11 mouse cellular contexts compared by ENCODE assay signal in genomic region chr6:52259081-52259790, GRCm38 (mm10). TPM values are rescaled to one million over a fixed set of nuclear protein-coding genes. Genes with fewer than 3 reads are reported as not detected.
DNase-seq lines count a peak whose midpoint lies in the region; ATAC-seq and TF ChIP-seq lines count a peak whose summit lies in the region.
"Had no signal": no experiment of that assay in that cellular context is flagged by ENCODE, and none has a peak within 500 bp of the region (broad histone marks: within the 10 kb centered on the region; RNA-seq: fewer than 3 reads in every experiment).

No protein-coding gene starts in this region.

- no peak for TF ChIP-seq POLR2A in lung, adult 2 months (IDR thresholded peaks at IDR 0.05; ENCODE audit: borderline replicate concordance, extremely low read depth, low read depth, low read length)

- no peaks in the 10 kb centered on the region for H3K9me3 ChIP-seq in heart, embryonic 12.5 days (replicated peaks)
- H3K9me3 ChIP-seq in lung, embryonic 16.5 days (ENCODE audit: control insufficient read depth, low read length): no peaks in the 10 kb centered on the region
- no peaks in the 10 kb centered on the region for H3K9me3 ChIP-seq in intestine, embryonic 15.5 days
- no peaks in the 10 kb centered on the region for H3K9me3 ChIP-seq in neural tube, embryonic 14.5 days (ENCODE audit: control insufficient read depth, low read length)
- H3K9me3 ChIP-seq: forebrain, embryonic 12.5 days had no signal

- no peak for ATAC-seq in heart, embryonic 12.5 days (ENCODE audit: insufficient number of reproducible peaks, low FRiP score)
- ATAC-seq in lung, embryonic 16.5 days (ENCODE audit: low read depth): no peak
- peak; percentile 50; the same call in 1 of the 2 replicates for ATAC-seq in intestine, embryonic 15.5 days
- ATAC-seq in neural tube, embryonic 14.5 days (ENCODE audit: low read depth): no peak

- DNase-seq in heart, adult 9 months (ENCODE audit: low spot score in 2 of 2): no peak
- no peak for DNase-seq in lung, adult 2 months
- no peak for DNase-seq in cerebellum, postnatal 25 days
- no peak for DNase-seq in testis, postnatal 14 days (ENCODE audit: low spot score)

- WGBS in heart, embryonic 12.5 days: under 1% methylated on average over 23 of the region's 25 CpGs
- WGBS in lung, embryonic 16.5 days: 2% methylated on average over 24 of the region's 25 CpGs
- 6% methylated on average over 25 of the region's 25 CpGs for WGBS in lung, adult 2 months
- 2% methylated on average over 25 of the region's 25 CpGs for WGBS in intestine, embryonic 15.5 days
- 1% methylated on average over 24 of the region's 25 CpGs for WGBS in neural tube, embryonic 14.5 days

- peaks cover 78% of the 10 kb centered on the region for H3K27me3 ChIP-seq in heart, embryonic 12.5 days (replicated peaks)
- H3K27me3 ChIP-seq in lung, embryonic 16.5 days (ENCODE audit: control insufficient read depth, insufficient read depth, low read depth, low read length): peaks cover 84% of the 10 kb centered on the region
- peaks cover 73% of the 10 kb centered on the region for H3K27me3 ChIP-seq in intestine, embryonic 15.5 days (replicated peaks)
- peaks cover 42% of the 10 kb centered on the region for H3K27me3 ChIP-seq in neural tube, embryonic 14.5 days (ENCODE audit: control insufficient read depth, insufficient read depth, low read length)

- no peak overlapping the region for H3K27ac ChIP-seq in heart, embryonic 12.5 days (ENCODE audit: poor library complexity, severe bottlenecking)
- no peak overlapping the region for H3K27ac ChIP-seq in lung, embryonic 16.5 days (ENCODE audit: low read length)
- no peak overlapping the region for H3K27ac ChIP-seq in intestine, embryonic 15.5 days
- H3K27ac ChIP-seq in neural tube, embryonic 14.5 days (ENCODE audit: low read depth, low read length): no peak overlapping the region
- H3K27ac ChIP-seq: forebrain, embryonic 12.5 days; layer of hippocampus, adult 2 months had no signal

- peaks cover 13% of the 10 kb centered on the region; the same call in 1 of the 2 replicates for H3K4me1 ChIP-seq in heart, embryonic 12.5 days (replicated peaks)
- H3K4me1 ChIP-seq in lung, embryonic 16.5 days (replicated peaks; ENCODE audit: control insufficient read depth, insufficient read depth, low read length): peaks cover 13% of the 10 kb centered on the region; the same call in 1 of the 2 replicates
- peaks cover 3% of the 10 kb centered on the region; the same call in 1 of the 2 replicates for H3K4me1 ChIP-seq in lung, adult 2 months (ENCODE audit: control insufficient read depth, insufficient read depth, low read length)
- peaks cover 13% of the 10 kb centered on the region for H3K4me1 ChIP-seq in intestine, embryonic 15.5 days (replicated peaks)
- 0 out of 2 replicates have a peak, but pooled peaks cover 4% of the 10 kb centered on the region for H3K4me1 ChIP-seq in neural tube, embryonic 14.5 days (ENCODE audit: control insufficient read depth, insufficient read depth, low read length)

- TF ChIP-seq CTCF in lung, adult 2 months (IDR thresholded peaks at IDR 0.05; ENCODE audit: insufficient read depth, low read length): no peak

- no peaks in the 10 kb centered on the region for H3K36me3 ChIP-seq in heart, embryonic 12.5 days
- no peaks in the 10 kb centered on the region for H3K36me3 ChIP-seq in lung, embryonic 16.5 days (ENCODE audit: control insufficient read depth, insufficient read depth, low read length)
- no peaks in the 10 kb centered on the region for H3K36me3 ChIP-seq in intestine, embryonic 15.5 days
- H3K36me3 ChIP-seq in neural tube, embryonic 14.5 days (ENCODE audit: control insufficient read depth, insufficient read depth, low read length): no peaks in the 10 kb centered on the region
- H3K36me3 ChIP-seq: forebrain, embryonic 12.5 days had no signal

- peak overlapping the region; percentile 57; the same call in 1 of the 2 replicates for H3K4me3 ChIP-seq in heart, embryonic 12.5 days
- H3K4me3 ChIP-seq in lung, embryonic 16.5 days (ENCODE audit: low read length): no peak overlapping the region
- no peak overlapping the region for H3K4me3 ChIP-seq in lung, adult 2 months (replicated peaks; ENCODE audit: extremely low read depth, low read depth, low read length)
- peak overlapping the region; percentile 44 for H3K4me3 ChIP-seq in intestine, embryonic 15.5 days (replicated peaks)
- 0 out of 2 replicates have a peak overlapping the region, but pooled peaks have one; percentile 12 for H3K4me3 ChIP-seq in neural tube, embryonic 14.5 days (ENCODE audit: low read depth, low read length)
- H3K4me3 ChIP-seq: layer of hippocampus, adult 2 months had no signal

- no peak overlapping the region for H3K9ac ChIP-seq in heart, embryonic 12.5 days
- H3K9ac ChIP-seq in lung, embryonic 16.5 days (ENCODE audit: low read length): no peak overlapping the region
- H3K9ac ChIP-seq in intestine, embryonic 15.5 days: no peak overlapping the region
- H3K9ac ChIP-seq in neural tube, embryonic 14.5 days (replicated peaks; ENCODE audit: low read depth, low read length): no peak overlapping the region
- H3K9ac ChIP-seq: forebrain, embryonic 12.5 days had no signal

- H3K4me2 ChIP-seq in heart, embryonic 12.5 days: peak overlapping the region; percentile 85
- peak overlapping the region; percentile 80; the same call in 1 of the 2 replicates for H3K4me2 ChIP-seq in lung, embryonic 16.5 days (ENCODE audit: low read depth, low read length)
- H3K4me2 ChIP-seq in intestine, embryonic 15.5 days (replicated peaks): peak overlapping the region; percentile 79
- no peak overlapping the region for H3K4me2 ChIP-seq in neural tube, embryonic 14.5 days (ENCODE audit: low read depth, low read length)

RNA-seq across cellular contexts. Expression of gene Hoxa13, which starts 1.4 kb away (rescaled TPM):
- polyA plus RNA-seq in heart, embryonic 12.5 days (2016; fragmentation: Nextera tagmentation; extraction: Ambion mirVana): 0.10 TPM in 1 of 2 replicates, not detected in the other
- not detected in 2 replicates for polyA plus RNA-seq in lung, embryonic 16.5 days (2015; fragmentation: Nextera tagmentation; extraction: Ambion mirVana)
- 0.22 TPM in 1 of 2 replicates, not detected in the other for polyA plus RNA-seq in lung, adult 2 months (2012; rRNA removed)
- 0.59 and 0.61 TPM in 2 replicates for polyA plus RNA-seq in intestine, embryonic 15.5 days (2015; fragmentation: Nextera tagmentation; extraction: Ambion mirVana)
- not detected in 2 replicates for polyA plus RNA-seq in neural tube, embryonic 14.5 days (2014; fragmentation: Nextera tagmentation; extraction: Ambion mirVana)
- polyA plus RNA-seq: forebrain, embryonic 12.5 days; heart, embryonic 14.5 days had no signal

RNA-seq across cellular contexts. Expression of gene Hoxa11, which starts 13.6 kb away (rescaled TPM):
- 0.09 TPM in 1 of 2 replicates, not detected in the other for polyA plus RNA-seq in heart, embryonic 12.5 days (2016; fragmentation: Nextera tagmentation; extraction: Ambion mirVana)
- not detected in 2 replicates for polyA plus RNA-seq in lung, embryonic 16.5 days (2015; fragmentation: Nextera tagmentation; extraction: Ambion mirVana)
- not detected in 2 replicates for polyA plus RNA-seq in lung, adult 2 months (2012; rRNA removed)
- 2.0 and 3.3 TPM in 2 replicates for polyA plus RNA-seq in intestine, embryonic 15.5 days (2015; fragmentation: Nextera tagmentation; extraction: Ambion mirVana)
- polyA plus RNA-seq in neural tube, embryonic 14.5 days (2014; fragmentation: Nextera tagmentation; extraction: Ambion mirVana): 0.09 TPM in 1 of 2 replicates, not detected in the other
- polyA plus RNA-seq: forebrain, embryonic 12.5 days; heart, embryonic 14.5 days had no signal

RNA-seq across cellular contexts. Expression of gene Hoxa10, which starts 18.6 kb away (rescaled TPM):
- 0.31 and 0.60 TPM in 2 replicates for polyA plus RNA-seq in heart, embryonic 12.5 days (2016; fragmentation: Nextera tagmentation; extraction: Ambion mirVana)
- 0.21 TPM in 1 of 2 replicates, not detected in the other for polyA plus RNA-seq in lung, embryonic 16.5 days (2015; fragmentation: Nextera tagmentation; extraction: Ambion mirVana)
- polyA plus RNA-seq in lung, adult 2 months (2012; rRNA removed): 0.23 TPM in 1 of 2 replicates, not detected in the other
- polyA plus RNA-seq in intestine, embryonic 15.5 days (2015; fragmentation: Nextera tagmentation; extraction: Ambion mirVana): 11.4 and 20.2 TPM in 2 replicates
- 50.5 and 79.4 TPM in 2 replicates for polyA plus RNA-seq in neural tube, embryonic 14.5 days (2014; fragmentation: Nextera tagmentation; extraction: Ambion mirVana)
- polyA plus RNA-seq: forebrain, embryonic 12.5 days had no signal

RNA-seq across cellular contexts. Expression of gene Hoxa9, which starts 28.3 kb away (rescaled TPM):
- polyA plus RNA-seq in heart, embryonic 12.5 days (2016; fragmentation: Nextera tagmentation; extraction: Ambion mirVana): 0.48 and 0.54 TPM in 2 replicates
- 0.06 and 0.41 TPM in 2 replicates for polyA plus RNA-seq in lung, embryonic 16.5 days (2015; fragmentation: Nextera tagmentation; extraction: Ambion mirVana)
- 0.23 TPM in 1 of 2 replicates, not detected in the other for polyA plus RNA-seq in lung, adult 2 months (2012; rRNA removed)
- 5.3 and 6.3 TPM in 2 replicates for polyA plus RNA-seq in intestine, embryonic 15.5 days (2015; fragmentation: Nextera tagmentation; extraction: Ambion mirVana)
- polyA plus RNA-seq in neural tube, embryonic 14.5 days (2014; fragmentation: Nextera tagmentation; extraction: Ambion mirVana): 122 and 151 TPM in 2 replicates
- polyA plus RNA-seq: forebrain, embryonic 12.5 days had no signal

RNA-seq across cellular contexts. Expression of gene Hoxa7, which starts 37.6 kb away (rescaled TPM):
- 0.44 TPM in 1 of 2 replicates, not detected in the other for polyA plus RNA-seq in heart, embryonic 12.5 days (2016; fragmentation: Nextera tagmentation; extraction: Ambion mirVana)
- polyA plus RNA-seq in lung, embryonic 16.5 days (2015; fragmentation: Nextera tagmentation; extraction: Ambion mirVana): 5.8 and 6.9 TPM in 2 replicates
- polyA plus RNA-seq in lung, adult 2 months (2012; rRNA removed): 6.6 and 8.3 TPM in 2 replicates
- polyA plus RNA-seq in intestine, embryonic 15.5 days (2015; fragmentation: Nextera tagmentation; extraction: Ambion mirVana): 7.5 and 9.4 TPM in 2 replicates
- polyA plus RNA-seq in neural tube, embryonic 14.5 days (2014; fragmentation: Nextera tagmentation; extraction: Ambion mirVana): 90.8 and 110 TPM in 2 replicates
- polyA plus RNA-seq: forebrain, embryonic 12.5 days had no signal

Comparison
In these comparisons a context has a peak if more than half of its experiments do, and no peak if none do; other contexts are left out.
1. H3K4me3 ChIP-seq: peak in heart, embryonic 12.5 days (single experiment), intestine, embryonic 15.5 days (single experiment) and neural tube, embryonic 14.5 days (single experiment); none in lung, embryonic 16.5 days (single experiment) and lung, adult 2 months (single experiment).